Mouse (Mus musculus): ENCODE results near the gene Spag9.
A peak's percentile ranks its signal among the peaks of the same experiment; 100 is the strongest.
"Not testable (repeated sequence)": the region's sequence is repeated elsewhere in the genome, so short reads cannot be mapped to it uniquely, and the experiment has no call there.

The Spag9 gene

GRCm38 (mm10) chr11:94054176-94054575 is 58.3 kb downstream of the Spag9 start:
- no peak for DNase-seq (ENCODE audit: low spot score in 2 of 2)

- DNase-seq (ENCODE audit: low spot score in 2 of 2): no peak
Observed at GRCm38 (mm10) chr11:94054901-94055300, 59.0 kb downstream of the Spag9 start.

- DNase-seq (ENCODE audit: low spot score in 2 of 2): no peak
Observed at GRCm38 (mm10) chr11:94063941-94064340, 68.0 kb downstream of the Spag9 start.

- DNase-seq (ENCODE audit: low spot score in 2 of 2): no peak
Observed at GRCm38 (mm10) chr11:94070455-94070854, 74.6 kb downstream of the Spag9 start.

- no peak for DNase-seq (ENCODE audit: low spot score in 2 of 2)
Observed at GRCm38 (mm10) chr11:94073283-94073682, 77.4 kb downstream of the Spag9 start.

GRCm38 (mm10) chr11:94086966-94087365 is 91.1 kb downstream of the Spag9 start:
- DNase-seq (ENCODE audit: low spot score in 2 of 2): not testable (repeated sequence)

- no peak for DNase-seq (ENCODE audit: low spot score in 2 of 2)
Observed at GRCm38 (mm10) chr11:94090496-94090895, 94.6 kb downstream of the Spag9 start.

- DNase-seq (ENCODE audit: low spot score in 2 of 2): no peak
Observed at GRCm38 (mm10) chr11:94097489-94097888, 101.6 kb downstream of the Spag9 start.

- no peak for DNase-seq (ENCODE audit: low spot score in 2 of 2)
Observed at GRCm38 (mm10) chr11:94098840-94099239, 102.9 kb downstream of the Spag9 start.

GRCm38 (mm10) chr11:94113795-94114194 is 117.9 kb downstream of the Spag9 start:
- no peak for DNase-seq (ENCODE audit: low spot score in 2 of 2)

GRCm38 (mm10) chr11:94115408-94115807 is 119.5 kb downstream of the Spag9 start:
- no peak for DNase-seq (ENCODE audit: low spot score in 2 of 2)

GRCm38 (mm10) chr11:94116655-94117054 is 120.8 kb downstream of the Spag9 start:
- no peak for DNase-seq (ENCODE audit: low spot score in 2 of 2)

GRCm38 (mm10) chr11:94117836-94118235 is 121.9 kb downstream of the Spag9 start:
- DNase-seq (ENCODE audit: low spot score in 2 of 2): no peak

- DNase-seq (ENCODE audit: low spot score in 2 of 2): no peak
Observed at GRCm38 (mm10) chr11:94118612-94119011, 122.7 kb downstream of the Spag9 start.

GRCm38 (mm10) chr11:94120690-94121089 is 124.8 kb downstream of the Spag9 start:
- DNase-seq (ENCODE audit: low spot score in 2 of 2): no peak

GRCm38 (mm10) chr11:94121501-94121900 is 125.6 kb downstream of the Spag9 start:
- DNase-seq (ENCODE audit: low spot score in 2 of 2): no peak

GRCm38 (mm10) chr11:94122341-94123030 is 126.6 kb downstream of the Spag9 start:
- DNase-seq (ENCODE audit: low spot score in 2 of 2): no peak

GRCm38 (mm10) chr11:94126701-94127100 is 130.8 kb downstream of the Spag9 start:
- no peak for DNase-seq (ENCODE audit: low spot score in 2 of 2)

GRCm38 (mm10) chr11:94127966-94128365 is 132.1 kb downstream of the Spag9 start:
- DNase-seq (ENCODE audit: low spot score in 2 of 2): peak; percentile 72 to 86

GRCm38 (mm10) chr11:94128506-94128905 is 132.6 kb downstream of the Spag9 start:
- DNase-seq (ENCODE audit: low spot score in 2 of 2): no peak

GRCm38 (mm10) chr11:94129261-94130059 is 133.6 kb downstream of the Spag9 start:
- no peak for DNase-seq (ENCODE audit: low spot score in 2 of 2)

- no peak for DNase-seq (ENCODE audit: low spot score in 2 of 2)
Observed at GRCm38 (mm10) chr11:94130118-94131095, 134.5 kb downstream of the Spag9 start.

Measured in urinary bladder, postnatal 4 days (tissue).